In the genomic region with DNA sequence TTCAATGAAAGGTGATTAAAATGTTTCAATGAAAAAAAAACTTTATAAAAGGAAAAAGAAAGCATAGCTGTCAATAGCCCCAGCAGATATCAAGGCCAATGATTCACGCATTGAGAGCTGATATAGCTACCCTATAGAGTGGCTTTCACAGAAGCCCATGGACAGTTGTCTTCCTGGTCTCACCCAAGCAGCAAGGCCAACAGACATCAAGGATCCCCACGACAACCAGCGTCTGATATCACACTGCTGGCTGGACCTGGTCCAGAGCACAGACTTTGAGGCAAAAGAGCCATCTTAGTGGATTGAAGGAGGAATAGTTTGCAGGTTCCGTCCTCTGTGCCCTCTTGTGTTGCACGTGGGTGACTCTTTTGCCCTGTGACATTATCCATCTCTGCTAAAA, we compare ENCODE assay signal across 22 mouse cellular contexts. TPM values are rescaled to one million over a fixed set of nuclear protein-coding genes. Genes with fewer than 3 reads are reported as not detected.
DNase-seq lines count a peak whose midpoint lies in the region; ATAC-seq lines count a peak whose summit lies in the region.
"Had no signal": no experiment of that assay in that cellular context is flagged by ENCODE, and none has a peak within 500 bp of the region (broad histone marks: within the 10 kb centered on the region; RNA-seq: fewer than 3 reads in every experiment).

No protein-coding gene starts in this region.

- WGBS in midbrain, embryonic 11.5 days, result 84% methylated on average over 5 of the region's 5 CpGs
- 80% methylated on average over 5 of the region's 5 CpGs for WGBS in midbrain, embryonic 16.5 days

- no peak overlapping the region for H3K4me2 ChIP-seq in midbrain, embryonic 11.5 days
- H3K4me2 ChIP-seq in midbrain, embryonic 16.5 days (ENCODE audit: low read length), result no peak overlapping the region

- H3K4me1 ChIP-seq in midbrain, embryonic 11.5 days (ENCODE audit: control insufficient read depth, insufficient read depth, low read length), result no peaks in the 10 kb centered on the region
- no peaks in the 10 kb centered on the region for H3K4me1 ChIP-seq in midbrain, embryonic 16.5 days (ENCODE audit: control insufficient read depth, insufficient read depth, low read length)

- H3K9ac ChIP-seq in midbrain, embryonic 11.5 days (ENCODE audit: low read length), result no peak overlapping the region
- no peak overlapping the region for H3K9ac ChIP-seq in midbrain, embryonic 16.5 days (ENCODE audit: low read depth, low read length)

- ATAC-seq in midbrain, embryonic 11.5 days (ENCODE audit: low FRiP score), result no peak
- no peak for ATAC-seq in midbrain, embryonic 16.5 days
- ATAC-seq: activated CD4-positive, CD25-positive, alpha-beta regulatory T cell, adult 4 months; CD4-positive, CD25-positive, alpha-beta regulatory T cell, adult 4 months had no signal

- no peaks in the 10 kb centered on the region for H3K27me3 ChIP-seq in midbrain, embryonic 11.5 days (ENCODE audit: control insufficient read depth, insufficient read depth, low read length)
- H3K27me3 ChIP-seq in midbrain, embryonic 16.5 days (ENCODE audit: control insufficient read depth, insufficient read depth, low read depth, low read length), result 0 out of 2 replicates have a peak, but pooled peaks cover 2% of the 10 kb centered on the region
- H3K27me3 ChIP-seq: CH12.LX, Patski had no signal

- H3K36me3 ChIP-seq in midbrain, embryonic 11.5 days (ENCODE audit: control insufficient read depth, insufficient read depth, low read length), result no peaks in the 10 kb centered on the region
- H3K36me3 ChIP-seq in midbrain, embryonic 16.5 days (ENCODE audit: control insufficient read depth, insufficient read depth, low read length), result no peaks in the 10 kb centered on the region
- H3K36me3 ChIP-seq: G1E had no signal

- DNase-seq in heart, adult 11 months, result peak; percentile 56
- DNase-seq in heart, postnatal 4 days, result no peak
- peak; percentile 72 for DNase-seq in midbrain, embryonic 11.5 days (ENCODE audit: low spot score, missing footprints)
- DNase-seq: adrenal gland, adult 2 months; adrenal gland, adult 8-10 months; adrenal gland, postnatal 10 days; adrenal gland, postnatal 14 days; adrenal gland, postnatal 25 days; adrenal gland, postnatal 36 days; B cell, adult 2 months; cerebellum, adult 11 months; cerebellum, adult 11-12 months; cerebellum, adult 18-20 months had no signal

- no peak overlapping the region for H3K4me3 ChIP-seq in midbrain, embryonic 11.5 days (ENCODE audit: low read depth, low read length)
- H3K4me3 ChIP-seq in midbrain, embryonic 16.5 days (ENCODE audit: low read depth, low read length), result no peak overlapping the region

- H3K27ac ChIP-seq in midbrain, embryonic 11.5 days (ENCODE audit: low read depth, low read length), result no peak overlapping the region
- H3K27ac ChIP-seq in midbrain, embryonic 16.5 days (ENCODE audit: low read length), result no peak overlapping the region

- H3K9me3 ChIP-seq in midbrain, embryonic 11.5 days (ENCODE audit: control insufficient read depth, low read length), result no peaks in the 10 kb centered on the region
- H3K9me3 ChIP-seq in midbrain, embryonic 16.5 days (replicated peaks; ENCODE audit: control insufficient read depth, low read length, poor library complexity, severe bottlenecking), result no peaks in the 10 kb centered on the region

RNA-seq across cellular contexts. Expression of a gene that starts 49.7 kb away (rescaled TPM):
- total RNA-seq in heart, postnatal 4 days (2021), result not detected
- 0.33 TPM in 1 of 2 replicates, not detected in the other for polyA plus RNA-seq in midbrain, embryonic 11.5 days (2014; fragmentation: Nextera tagmentation; extraction: Ambion mirVana)
- 0.44 and 0.46 TPM in 2 replicates for polyA plus RNA-seq in midbrain, embryonic 16.5 days (2015; fragmentation: Nextera tagmentation; extraction: Ambion mirVana)
- total RNA-seq: adrenal gland, adult 18-20 months; adrenal gland, postnatal 14 days; CH12.LX; ES-E14; G1E; MEL had no signal
- polyA plus RNA-seq: activated CD4-positive, CD25-positive, alpha-beta regulatory T cell, adult 4 months; G1E; Patski had no signal
